ENCODE assay signal across 14 mouse cellular contexts in the genomic region with DNA sequence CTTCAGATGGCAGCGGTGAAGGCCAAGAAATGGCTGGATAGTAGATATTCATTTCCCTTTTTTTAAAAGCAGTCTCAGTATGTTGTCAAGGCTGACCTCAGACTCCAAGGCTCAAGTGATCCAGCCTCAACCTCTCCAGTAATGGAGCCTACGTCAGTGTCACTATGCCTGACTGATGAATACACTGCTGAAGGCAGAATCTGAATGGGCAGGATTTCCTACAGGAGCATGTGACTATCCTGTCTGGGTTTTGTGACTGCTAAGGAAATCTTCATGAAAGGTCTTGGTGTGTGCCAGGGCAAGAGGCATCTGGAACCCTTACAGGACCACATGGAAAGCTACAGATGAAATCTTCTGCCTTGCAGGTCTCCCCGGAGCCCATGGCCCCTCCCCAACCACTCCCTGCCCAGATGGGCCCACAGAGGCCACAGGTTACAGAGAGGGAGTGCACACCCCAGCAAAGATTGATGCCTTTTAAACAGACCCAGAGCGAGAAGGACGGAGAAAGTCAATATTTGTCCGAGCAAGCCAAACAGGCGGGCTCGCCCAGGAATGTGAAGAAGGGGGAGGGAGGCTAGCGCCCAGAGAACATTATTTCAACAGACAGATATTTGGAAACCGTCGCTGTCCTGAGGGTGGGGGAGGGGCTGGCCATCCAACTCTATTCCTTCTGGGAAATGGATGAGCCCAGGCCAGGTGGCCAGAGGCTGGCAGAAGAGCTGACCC. TPM values are rescaled to one million over a fixed set of nuclear protein-coding genes. Genes with fewer than 3 reads are reported as not detected.
A peak's percentile ranks its signal among the peaks of the same experiment; 100 is the strongest.
DNase-seq lines count a peak whose midpoint lies in the region; ATAC-seq and TF ChIP-seq lines count a peak whose summit lies in the region.
"Had no signal": no experiment of that assay in that cellular context is flagged by ENCODE, and none has a peak within 500 bp of the region (broad histone marks: within the 10 kb centered on the region; RNA-seq: fewer than 3 reads in every experiment).

No protein-coding gene starts in this region.

- H3K27me3 ChIP-seq in liver, adult 2 months (ENCODE audit: control insufficient read depth, insufficient read depth, low read length), result no peaks in the 10 kb centered on the region; the same call in 1 of the 2 replicates
- no peaks in the 10 kb centered on the region for H3K27me3 ChIP-seq in cerebellum, adult 2 months (ENCODE audit: control insufficient read depth, insufficient read depth, low read length)
- H3K27me3 ChIP-seq: limb, embryonic 15.5 days had no signal

- H3K27ac ChIP-seq in liver, adult 2 months (replicated peaks; ENCODE audit: insufficient read depth, low read depth, low read length), result no peak overlapping the region
- H3K27ac ChIP-seq in cerebellum, adult 2 months (ENCODE audit: insufficient read depth, low read length), result no peak overlapping the region
- H3K27ac ChIP-seq: embryonic facial prominence, embryonic 15.5 days; limb, embryonic 15.5 days had no signal

- TF ChIP-seq CTCF in liver, adult 2 months (IDR thresholded peaks at IDR 0.05; ENCODE audit: low read depth, low read length), result no peak
- TF ChIP-seq CTCF in cerebellum, adult 2 months (IDR thresholded peaks at IDR 0.05; ENCODE audit: borderline replicate concordance, insufficient read depth, low read depth, low read length), result no peak

- no peaks in the 10 kb centered on the region for H3K36me3 ChIP-seq in liver, adult 2 months (ENCODE audit: control insufficient read depth, insufficient read depth, low read length)
- H3K36me3 ChIP-seq: embryonic facial prominence, embryonic 15.5 days; limb, embryonic 15.5 days had no signal

- no peak for ATAC-seq in megakaryocyte-erythroid progenitor cell, adult 5-6 weeks (replicated peaks; ENCODE audit: low FRiP score, low TSS enrichment, poor library complexity, severe bottlenecking)
- ATAC-seq: Patski had no signal

- no peak overlapping the region for H3K4me3 ChIP-seq in liver, adult 2 months (ENCODE audit: insufficient read depth, low read depth, low read length)
- no peak overlapping the region for H3K4me3 ChIP-seq in cerebellum, adult 2 months (replicated peaks; ENCODE audit: insufficient read depth, low read depth, low read length)
- H3K4me3 ChIP-seq: embryonic facial prominence, embryonic 15.5 days; limb, embryonic 15.5 days had no signal

- no peak for TF ChIP-seq POLR2A in liver, adult 2 months (IDR thresholded peaks at IDR 0.05; ENCODE audit: extremely low read depth, insufficient read depth, low read length)
- TF ChIP-seq POLR2A in cerebellum, adult 2 months (IDR thresholded peaks at IDR 0.05; ENCODE audit: borderline replicate concordance, insufficient read depth, low read length), result no peak

- H3K9ac ChIP-seq in liver, adult 2 months (ENCODE audit: low read depth, low read length), result no peak overlapping the region
- H3K9ac ChIP-seq: embryonic facial prominence, embryonic 15.5 days; limb, embryonic 15.5 days had no signal

- WGBS in liver, adult 2 months, result 17% methylated on average over 11 of the region's 11 CpGs
- WGBS in cerebellum, adult 2 months, result 29% methylated on average over 11 of the region's 11 CpGs

- DNase-seq in adrenal gland, postnatal 36 days, result peak; percentile 4 to 25
- DNase-seq in adrenal gland, postnatal 25 days, result no peak
- peak; percentile 54 for DNase-seq in embryo, embryonic 9.5 days (ENCODE audit: extremely low spot score)
- peak; percentile 69 for DNase-seq in liver, adult 2 months (ENCODE audit: extremely low read depth, low read depth, low spot score)
- DNase-seq in lung, postnatal 36 days, result peak; percentile 61
- no peak for DNase-seq in cerebellum, postnatal 4 days (ENCODE audit: low spot score in 2 of 2)
- DNase-seq in cerebellum, adult 2 months, result no peak
- DNase-seq: gastrocnemius, postnatal 14 days had no signal

- H3K4me1 ChIP-seq in liver, adult 2 months (ENCODE audit: control insufficient read depth, insufficient read depth, low read length), result peaks cover 5% of the 10 kb centered on the region
- H3K4me1 ChIP-seq in cerebellum, adult 2 months (ENCODE audit: control insufficient read depth, insufficient read depth, low read length), result no peaks in the 10 kb centered on the region
- H3K4me1 ChIP-seq: embryonic facial prominence, embryonic 15.5 days; limb, embryonic 15.5 days had no signal

- H3K79me2 ChIP-seq in liver, adult 2 months (ENCODE audit: control insufficient read depth, insufficient read depth, low read length), result no peaks in the 10 kb centered on the region

RNA-seq across cellular contexts. Expression of gene Foxd2, which starts 38.7 kb away (rescaled TPM):
- 1 to 10 TPM; 1.4 to 1.7 TPM for total RNA-seq in adrenal gland, postnatal 36 days (2021)
- 1.1 and 1.6 TPM in 2 replicates for total RNA-seq in adrenal gland, postnatal 25 days (2021)
- total RNA-seq in liver, adult 2 months (2014; rRNA removed), result 0.07 and 0.09 TPM in 2 replicates
- 0.02 TPM in 1 of 2 replicates, not detected in the other for polyA plus RNA-seq in liver, adult 2 months (2012; rRNA removed)
- total RNA-seq in megakaryocyte-erythroid progenitor cell, adult 5-6 weeks (2014; fragmentation: Nextera tagmentation), result 0.09 and 0.27 TPM in 2 replicates
- 1.2 TPM in 1 of 2 replicates, not detected in the other for total RNA-seq in megakaryocyte-erythroid progenitor cell, adult 5-6 weeks (2017)
- polyA plus RNA-seq in cerebellum, adult 2 months (2012; rRNA removed), result 0.10 TPM in 2 replicates

RNA-seq across cellular contexts. Expression of gene Gm12830, which starts 48.4 kb away (rescaled TPM):
- not detected for total RNA-seq in adrenal gland, postnatal 36 days (2021)
- not detected in 2 replicates for total RNA-seq in adrenal gland, postnatal 25 days (2021)
- total RNA-seq in liver, adult 2 months (2014; rRNA removed), result not detected in 2 replicates
- not detected in 2 replicates for polyA plus RNA-seq in liver, adult 2 months (2012; rRNA removed)
- total RNA-seq in megakaryocyte-erythroid progenitor cell, adult 5-6 weeks (2014; fragmentation: Nextera tagmentation), result not detected in 2 replicates
- not detected in 2 replicates for total RNA-seq in megakaryocyte-erythroid progenitor cell, adult 5-6 weeks (2017)
- not detected in 2 replicates for polyA plus RNA-seq in cerebellum, adult 2 months (2012; rRNA removed)
- total RNA-seq: gastrocnemius, postnatal 14 days; neutrophil, adult 5-6 weeks had no signal
- polyA plus RNA-seq: embryonic facial prominence, embryonic 15.5 days; large intestine, adult 2 months; limb, embryonic 15.5 days; Patski had no signal

RNA-seq across cellular contexts. Expression of gene Foxe3, which starts 55.9 kb away (rescaled TPM):
- total RNA-seq in adrenal gland, postnatal 36 days (2021), result not detected
- not detected in 2 replicates for total RNA-seq in adrenal gland, postnatal 25 days (2021)
- not detected in 2 replicates for total RNA-seq in liver, adult 2 months (2014; rRNA removed)
- not detected in 2 replicates for polyA plus RNA-seq in liver, adult 2 months (2012; rRNA removed)
- total RNA-seq in megakaryocyte-erythroid progenitor cell, adult 5-6 weeks (2014; fragmentation: Nextera tagmentation), result not detected in 2 replicates
- total RNA-seq in megakaryocyte-erythroid progenitor cell, adult 5-6 weeks (2017), result not detected in 2 replicates
- not detected in 2 replicates for polyA plus RNA-seq in cerebellum, adult 2 months (2012; rRNA removed)
- total RNA-seq: gastrocnemius, postnatal 14 days; neutrophil, adult 5-6 weeks had no signal
- polyA plus RNA-seq: embryonic facial prominence, embryonic 15.5 days; large intestine, adult 2 months; limb, embryonic 15.5 days; Patski had no signal

Comparison
In these comparisons a context has a peak if more than half of its experiments do, and no peak if none do; other contexts are left out.
1. DNase-seq: peak in adrenal gland, postnatal 36 days (2 of 2), embryo, embryonic 9.5 days (single experiment), liver, adult 2 months (single experiment) and lung, postnatal 36 days (single experiment); none in adrenal gland, postnatal 25 days (single experiment), cerebellum, postnatal 4 days (0 of 2) and cerebellum, adult 2 months (0 of 2).